ENCODE assay signal across 21 mouse cellular contexts in the genomic region with DNA sequence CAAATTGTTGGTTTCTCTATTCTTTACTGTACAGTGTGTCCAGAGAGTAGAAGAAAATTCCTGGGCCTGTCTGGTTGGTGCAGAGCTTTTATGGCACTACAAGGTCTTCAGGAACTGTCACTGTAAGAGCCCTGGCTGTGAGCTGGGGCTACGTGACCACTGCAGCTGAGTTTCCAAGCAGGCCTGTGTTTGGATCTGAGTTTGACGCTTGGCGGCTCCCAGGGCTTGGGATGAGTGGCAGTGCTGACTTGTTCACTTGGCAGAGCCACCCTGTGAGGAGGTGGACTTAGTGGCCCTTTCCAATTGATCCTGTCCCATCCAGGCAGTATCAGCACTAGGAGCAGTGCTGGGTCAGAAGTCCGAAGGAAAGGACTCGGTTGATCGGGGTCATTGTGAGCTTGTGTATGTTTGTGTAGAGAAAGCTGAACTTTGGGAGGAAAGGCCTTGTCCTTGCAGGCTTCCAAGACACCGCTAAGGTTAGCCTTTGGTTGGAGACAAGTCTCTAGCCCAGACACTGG.
"Had no signal": no experiment of that assay in that cellular context is flagged by ENCODE, and none has a peak within 500 bp of the region (broad histone marks: within the 10 kb centered on the region; RNA-seq: fewer than 3 reads in every experiment).

No protein-coding gene starts in this region.

- ATAC-seq: lung, postnatal 0 days; midbrain, embryonic 15.5 days had no signal

- H3K4me3 ChIP-seq: kidney, embryonic 15.5 days; left cerebral cortex, adult 2 months; midbrain, embryonic 12.5 days; midbrain, embryonic 15.5 days; neural tube, embryonic 12.5 days; neural tube, embryonic 15.5 days had no signal

- H3K4me2 ChIP-seq: kidney, embryonic 15.5 days; lung, embryonic 14.5 days; midbrain, embryonic 12.5 days; midbrain, embryonic 15.5 days; neural tube, embryonic 12.5 days; neural tube, embryonic 15.5 days had no signal

- DNase-seq: kidney, adult 8-10 months; kidney, postnatal 10 days; kidney, postnatal 36 days; layer of hippocampus, postnatal 36 days; lung, embryonic 14.5 days; right cerebral cortex, adult 18-20 months; right cerebral cortex, postnatal 14 days; right cerebral cortex, postnatal 4 days; thymus, adult 2 months; thymus, postnatal 14 days; thymus, postnatal 4 days had no signal

- H3K9ac ChIP-seq: kidney, embryonic 15.5 days; liver, embryonic 14.5 days; lung, embryonic 14.5 days; midbrain, embryonic 12.5 days; midbrain, embryonic 15.5 days; neural tube, embryonic 12.5 days; neural tube, embryonic 15.5 days had no signal

- H3K4me1 ChIP-seq: midbrain, embryonic 15.5 days; neural tube, embryonic 12.5 days; neural tube, embryonic 15.5 days had no signal

- H3K9me3 ChIP-seq: kidney, embryonic 15.5 days; midbrain, embryonic 12.5 days; midbrain, embryonic 15.5 days; neural tube, embryonic 12.5 days; neural tube, embryonic 15.5 days had no signal

- H3K27ac ChIP-seq: kidney, embryonic 15.5 days; liver, embryonic 14.5 days; macrophage; midbrain, embryonic 12.5 days; midbrain, embryonic 15.5 days; neural tube, embryonic 12.5 days; neural tube, embryonic 15.5 days; stomach, postnatal 0 days had no signal

- H3K27me3 ChIP-seq: kidney, embryonic 15.5 days; midbrain, embryonic 12.5 days; midbrain, embryonic 15.5 days; neural tube, embryonic 12.5 days; neural tube, embryonic 15.5 days had no signal
